Mouse (Mus musculus): ENCODE measurements around the gene Smco4. TPM values are rescaled to one million over a fixed set of nuclear protein-coding genes. Genes with fewer than 3 reads are reported as not detected.

Gene Smco4
- polyA plus RNA-seq, 1 experiment from 2014 or later: 2.2 TPM

Other genes starting within 250 kb of the Smco4 start
- 23.2 and 26.8 TPM in 2 replicates for gene Med17, start 213.5 kb upstream of the Smco4 start, polyA plus RNA-seq (2014; fragmentation: Nextera tagmentation; extraction: Ambion mirVana)
- gene Taf1d, start 187.2 kb upstream of the Smco4 start, polyA plus RNA-seq (2014; fragmentation: Nextera tagmentation; extraction: Ambion mirVana): 47.4 and 62.0 TPM in 2 replicates
- 3.2 and 6.4 TPM in 2 replicates for gene 4931406C07Rik, start 187.0 kb upstream of the Smco4 start, polyA plus RNA-seq (2014; fragmentation: Nextera tagmentation; extraction: Ambion mirVana)
- 14.5 and 16.5 TPM in 2 replicates for gene Cep295, start 135.6 kb upstream of the Smco4 start, polyA plus RNA-seq (2014; fragmentation: Nextera tagmentation; extraction: Ambion mirVana)
- 0.13 and 0.15 TPM in 2 replicates for gene Deup1, start 134.5 kb downstream of the Smco4 start, polyA plus RNA-seq (2014; fragmentation: Nextera tagmentation; extraction: Ambion mirVana)
- gene Slc36a4, start 216.3 kb downstream of the Smco4 start, polyA plus RNA-seq (2014; fragmentation: Nextera tagmentation; extraction: Ambion mirVana): 11.4 and 12.6 TPM in 2 replicates

Data from heart, embryonic 11.5 days (tissue).